Mouse (Mus musculus): ENCODE data around the gene Tpo. TPM values are rescaled to one million over a fixed set of nuclear protein-coding genes. Genes with fewer than 3 reads are reported as not detected.

Tpo gene
- polyA plus RNA-seq, 1 experiment from 2014 or later: not detected

GRCm38 (mm10) chr12:30062118-30062505 is 70.3 kb downstream of the Tpo start:
- H3K4me2 ChIP-seq: no peak overlapping the region
- no peak overlapping the region for H3K4me3 ChIP-seq
- no peaks in the 10 kb centered on the region for H3K27me3 ChIP-seq
- no peaks in the 10 kb centered on the region for H3K36me3 ChIP-seq
- ATAC-seq (ENCODE audit: borderline replicate concordance, extremely low read depth, low FRiP score, low TSS enrichment): no peak
- H3K4me1 ChIP-seq: no peaks in the 10 kb centered on the region
- WGBS: 31% methylated on average over 6 of the region's 6 CpGs
- H3K27ac ChIP-seq: no peak overlapping the region
- H3K9me3 ChIP-seq: no peaks in the 10 kb centered on the region
- H3K9ac ChIP-seq: no peak overlapping the region

- no peaks in the 10 kb centered on the region for H3K9me3 ChIP-seq
- WGBS: 14% methylated on average over 1 of the region's 1 CpGs
- no peak for ATAC-seq (ENCODE audit: borderline replicate concordance, extremely low read depth, low FRiP score, low TSS enrichment)
Measured at GRCm38 (mm10) chr12:30061503-30062117, 70.8 kb downstream of the Tpo start.

GRCm38 (mm10) chr12:30058044-30058443 is 74.4 kb downstream of the Tpo start:
- Histone ChIP-seq H3K9me3 (no peaks in the 10 kb centered on the region), H3K4me3 (no peak overlapping the region), H3K27me3 (no peaks in the 10 kb centered on the region), H3K36me3 (no peaks in the 10 kb centered on the region), H3K27ac (no peak overlapping the region), H3K4me1 (no peaks in the 10 kb centered on the region), H3K4me2 (no peak overlapping the region), H3K9ac (no peak overlapping the region)
- WGBS: 48% methylated on average over 6 of the region's 6 CpGs
- no peak for ATAC-seq (ENCODE audit: borderline replicate concordance, extremely low read depth, low FRiP score, low TSS enrichment)

More at GRCm38 (mm10) chr12:30061503-30062117, 70.8 kb downstream of the Tpo start:
- H3K4me3 ChIP-seq: no peak overlapping the region
- no peak overlapping the region for H3K27ac ChIP-seq
- no peaks in the 10 kb centered on the region for H3K4me1 ChIP-seq
- H3K4me2 ChIP-seq: no peak overlapping the region
- H3K36me3 ChIP-seq: no peaks in the 10 kb centered on the region
- no peak overlapping the region for H3K9ac ChIP-seq
- no peaks in the 10 kb centered on the region for H3K27me3 ChIP-seq

- no peaks in the 10 kb centered on the region for H3K9me3 ChIP-seq
- no peak overlapping the region for H3K4me3 ChIP-seq
- H3K9ac ChIP-seq: no peak overlapping the region
- H3K27me3 ChIP-seq: no peaks in the 10 kb centered on the region
- no peak overlapping the region for H3K27ac ChIP-seq
- no peak overlapping the region for H3K4me2 ChIP-seq
- H3K4me1 ChIP-seq: no peaks in the 10 kb centered on the region
- WGBS: 78% methylated on average over 11 of the region's 11 CpGs
- no peak for ATAC-seq (ENCODE audit: borderline replicate concordance, extremely low read depth, low FRiP score, low TSS enrichment)
- H3K36me3 ChIP-seq: no peaks in the 10 kb centered on the region
Measured at GRCm38 (mm10) chr12:30054761-30055540, 77.5 kb downstream of the Tpo start.

DNA sequence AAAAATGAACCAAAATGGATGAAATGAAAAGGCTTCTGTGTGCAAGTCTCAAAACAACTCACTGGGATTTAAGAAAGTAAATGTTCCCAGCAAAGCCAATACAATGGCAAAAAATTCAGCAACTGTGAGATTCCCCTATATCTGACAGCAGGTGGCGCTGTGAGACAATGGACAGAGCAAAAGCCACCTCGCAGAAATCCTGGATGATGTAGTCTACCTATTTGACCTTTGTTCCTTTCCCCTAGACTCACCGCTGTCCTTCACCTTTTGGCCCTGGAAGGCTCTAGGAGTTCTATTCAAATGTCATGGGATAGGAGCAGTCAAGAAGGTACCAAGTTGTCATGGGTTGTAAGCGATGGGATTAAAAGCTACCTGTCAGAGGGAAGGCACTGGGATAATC is 82.2 kb downstream of the Tpo start:
- H3K4me3 ChIP-seq: no peak overlapping the region
- no peaks in the 10 kb centered on the region for H3K9me3 ChIP-seq
- H3K36me3 ChIP-seq: no peaks in the 10 kb centered on the region
- 18% methylated on average over 4 of the region's 4 CpGs for WGBS
- no peak for ATAC-seq (ENCODE audit: borderline replicate concordance, extremely low read depth, low FRiP score, low TSS enrichment)
- no peak overlapping the region for H3K9ac ChIP-seq
- no peaks in the 10 kb centered on the region for H3K27me3 ChIP-seq
- H3K27ac ChIP-seq: no peak overlapping the region
- no peaks in the 10 kb centered on the region for H3K4me1 ChIP-seq
- H3K4me2 ChIP-seq: no peak overlapping the region

DNA sequence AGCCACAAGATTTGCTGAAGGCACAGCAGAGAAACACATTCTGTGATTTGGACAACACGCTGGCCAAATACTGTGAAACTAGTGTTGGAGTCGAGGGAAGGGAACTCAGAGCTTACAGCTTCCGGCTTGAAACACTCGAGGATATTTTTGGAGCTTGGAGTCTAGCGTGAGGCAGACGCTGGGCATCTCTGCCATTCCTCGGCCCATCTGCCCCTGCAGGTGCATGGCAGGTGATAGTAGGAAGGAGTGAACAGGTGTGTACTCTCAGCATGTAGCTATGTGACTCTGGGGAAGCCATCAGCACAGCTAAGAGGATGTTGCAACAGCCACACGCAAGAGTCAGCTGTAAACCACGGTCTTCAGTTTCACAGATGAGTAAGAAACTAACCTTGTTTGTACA is 82.6 kb downstream of the Tpo start:
- H3K4me1 ChIP-seq: no peaks in the 10 kb centered on the region
- no peak for ATAC-seq (ENCODE audit: borderline replicate concordance, extremely low read depth, low FRiP score, low TSS enrichment)
- H3K36me3 ChIP-seq: no peaks in the 10 kb centered on the region
- no peak overlapping the region for H3K4me2 ChIP-seq
- H3K4me3 ChIP-seq: no peak overlapping the region
- no peaks in the 10 kb centered on the region for H3K9me3 ChIP-seq
- H3K27me3 ChIP-seq: no peaks in the 10 kb centered on the region
- WGBS: 76% methylated on average over 9 of the region's 9 CpGs
- H3K27ac ChIP-seq: no peak overlapping the region
- H3K9ac ChIP-seq: no peak overlapping the region

- H3K27me3 ChIP-seq: no peaks in the 10 kb centered on the region
- no peaks in the 10 kb centered on the region for H3K4me1 ChIP-seq
- H3K9ac ChIP-seq: no peak overlapping the region
- no peak for ATAC-seq (ENCODE audit: borderline replicate concordance, extremely low read depth, low FRiP score, low TSS enrichment)
- H3K27ac ChIP-seq: no peak overlapping the region
- no peak overlapping the region for H3K4me3 ChIP-seq
- 79% methylated on average over 6 of the region's 6 CpGs for WGBS
- H3K36me3 ChIP-seq: no peaks in the 10 kb centered on the region
- no peak overlapping the region for H3K4me2 ChIP-seq
- no peaks in the 10 kb centered on the region for H3K9me3 ChIP-seq
Measured at GRCm38 (mm10) chr12:30048848-30049247, 83.6 kb downstream of the Tpo start.

DNA sequence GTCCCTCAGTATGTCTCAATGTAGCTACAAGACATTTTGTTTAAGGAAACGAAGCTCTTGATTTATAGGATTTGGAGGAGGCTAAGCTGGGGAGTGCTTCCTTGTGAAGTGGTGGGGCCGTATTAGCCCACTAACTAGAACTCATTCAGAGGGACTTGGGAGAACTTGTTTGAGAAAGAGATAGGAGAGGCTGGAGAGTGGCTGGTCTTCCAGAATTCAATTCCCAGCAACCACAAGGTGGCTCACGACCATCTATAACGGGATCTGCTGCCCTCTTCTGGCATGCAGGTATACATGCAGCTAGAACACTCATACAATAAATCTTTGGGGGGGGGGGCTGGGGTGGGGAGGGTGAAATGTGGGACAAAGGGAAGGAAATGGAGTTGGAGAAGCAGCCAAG is 92.3 kb downstream of the Tpo start:
- Histone ChIP-seq H3K4me2 (no peak overlapping the region), H3K9me3 (no peaks in the 10 kb centered on the region), H3K27ac (no peak overlapping the region), H3K9ac (no peak overlapping the region), H3K4me1 (peaks cover 3% of the 10 kb centered on the region; the same call in 1 of the 2 replicates), H3K36me3 (no peaks in the 10 kb centered on the region), H3K4me3 (no peak overlapping the region), H3K27me3 (no peaks in the 10 kb centered on the region)
- WGBS: 12% methylated on average over 4 of the region's 4 CpGs
- ATAC-seq (ENCODE audit: borderline replicate concordance, extremely low read depth, low FRiP score, low TSS enrichment): no peak

GRCm38 (mm10) chr12:30039565-30039964 is 92.9 kb downstream of the Tpo start:
- H3K4me2 ChIP-seq: no peak overlapping the region
- H3K4me1 ChIP-seq: peaks cover 3% of the 10 kb centered on the region; the same call in 1 of the 2 replicates
- ATAC-seq (ENCODE audit: borderline replicate concordance, extremely low read depth, low FRiP score, low TSS enrichment): no peak
- H3K4me3 ChIP-seq: no peak overlapping the region
- H3K36me3 ChIP-seq: no peaks in the 10 kb centered on the region
- H3K9ac ChIP-seq: no peak overlapping the region
- WGBS: 37% methylated on average over 4 of the region's 4 CpGs
- no peak overlapping the region for H3K27ac ChIP-seq
- no peaks in the 10 kb centered on the region for H3K27me3 ChIP-seq
- H3K9me3 ChIP-seq: no peaks in the 10 kb centered on the region

- no peak overlapping the region for H3K27ac ChIP-seq
Measured at GRCm38 (mm10) chr12:30036569-30037055, 95.8 kb downstream of the Tpo start.

GRCm38 (mm10) chr12:30035841-30036568 is 96.4 kb downstream of the Tpo start:
- ATAC-seq (ENCODE audit: borderline replicate concordance, extremely low read depth, low FRiP score, low TSS enrichment): no peak
- Histone ChIP-seq H3K9me3 (no peaks in the 10 kb centered on the region), H3K27me3 (no peaks in the 10 kb centered on the region), H3K4me3 (no peak overlapping the region), H3K4me2 (no peak overlapping the region), H3K4me1 (peaks cover 3% of the 10 kb centered on the region; the same call in 1 of the 2 replicates), H3K9ac (no peak overlapping the region), H3K27ac (no peak overlapping the region), H3K36me3 (no peaks in the 10 kb centered on the region)

More at GRCm38 (mm10) chr12:30036569-30037055, 95.8 kb downstream of the Tpo start:
- Histone ChIP-seq H3K4me3 (no peak overlapping the region), H3K27me3 (no peaks in the 10 kb centered on the region), H3K9me3 (no peaks in the 10 kb centered on the region), H3K36me3 (no peaks in the 10 kb centered on the region), H3K9ac (no peak overlapping the region), H3K4me2 (no peak overlapping the region), H3K4me1 (peaks cover 3% of the 10 kb centered on the region; the same call in 1 of the 2 replicates)
- ATAC-seq (ENCODE audit: borderline replicate concordance, extremely low read depth, low FRiP score, low TSS enrichment): no peak
- 66% methylated on average over 4 of the region's 4 CpGs for WGBS

DNA sequence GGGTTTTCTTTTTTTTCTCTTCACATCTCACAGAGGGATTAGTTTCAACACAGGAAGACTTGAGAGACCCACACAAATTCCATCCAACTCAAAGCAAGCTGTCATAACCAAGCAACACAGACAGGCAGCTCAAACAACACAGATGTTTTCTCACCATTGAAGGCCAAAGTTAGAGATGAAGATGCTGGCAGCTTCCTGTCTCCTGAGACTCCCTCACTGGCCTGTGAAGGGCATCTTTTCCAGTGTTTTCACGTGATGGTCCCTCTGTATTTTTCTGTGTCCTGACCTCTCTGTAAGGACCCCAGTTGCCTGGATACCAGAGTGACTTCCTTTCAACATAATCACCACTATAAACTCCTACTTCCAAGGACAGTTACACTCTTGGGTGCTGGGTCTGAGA is 97.0 kb downstream of the Tpo start:
- no peak overlapping the region for H3K4me3 ChIP-seq
- no peak for ATAC-seq (ENCODE audit: borderline replicate concordance, extremely low read depth, low FRiP score, low TSS enrichment)
- H3K27me3 ChIP-seq: no peaks in the 10 kb centered on the region
- 29% methylated on average over 1 of the region's 1 CpGs for whole genome bisulfite sequencing
- peaks cover 3% of the 10 kb centered on the region; the same call in 1 of the 2 replicates for H3K4me1 ChIP-seq
- H3K36me3 ChIP-seq: no peaks in the 10 kb centered on the region
- H3K9me3 ChIP-seq: no peaks in the 10 kb centered on the region
- H3K27ac ChIP-seq: no peak overlapping the region
- no peak overlapping the region for H3K9ac ChIP-seq
- H3K4me2 ChIP-seq: no peak overlapping the region

Measured in lung, embryonic 15.5 days (tissue).